Mouse (Mus musculus) cortical plate, adult 2 months (tissue): Measurements from ENCODE around the gene Clint1. TPM values are rescaled to one million over a fixed set of nuclear protein-coding genes. Genes with fewer than 3 reads are reported as not detected.

ENCODE experiments used
- H3K27ac ChIP-seq: fragments of 200-500 bp; 2 replicates; pipeline ENCODE4 v1.5.1; 2012; ENCODE audit warnings: low read length, control low read depth, inconsistent platforms; ENCODE audit not compliant: insufficient read depth
- H3K4me1 ChIP-seq: fragments of 200-500 bp; 2 replicates; pipeline ENCODE4 v1.6.1; 2011; ENCODE audit warnings: low read length; ENCODE audit not compliant: control insufficient read depth, insufficient read depth
- H3K4me3 ChIP-seq: fragments of 200-500 bp; 2 replicates; pipeline ENCODE4 v1.5.1; 2011; ENCODE audit warnings: mild to moderate bottlenecking, low read length, control low read depth; ENCODE audit not compliant: insufficient read depth
- CTCF ChIP-seq: fragments of 200-500 bp; IDR thresholded peaks from 2 replicates; pipeline ENCODE4 v1.5.1; 2011; ENCODE audit warnings: mild to moderate bottlenecking, control low read depth, low read length; ENCODE audit not compliant: insufficient read depth; ENCODE audit errors: extremely low read depth
- POLR2A ChIP-seq: fragments of 200-500 bp; IDR thresholded peaks from 2 replicates; pipeline ENCODE4 v1.6.1; 2011; ENCODE audit warnings: mild to moderate bottlenecking, low read length, control low read depth; ENCODE audit not compliant: insufficient read depth; ENCODE audit errors: extremely low read depth
- polyA plus RNA-seq: library from polyadenylated mRNA; depleted of rRNA; stranded (reverse); fragments of >200 nt; gene quantifications from 2 replicates; pipeline ENCODE4 v1.2.3, GENCODE M21; 2012

The Clint1 gene
- polyA plus RNA-seq, 1 experiment: 41.7 TPM

GRCm38 (mm10) chr11:45889981-45890380 lies 38.1 kb downstream of the Clint1 start:
- TF ChIP-seq CTCF: no peak
- TF ChIP-seq POLR2A: no peak
- Histone ChIP-seq H3K4me1 (no peaks in the 10 kb centered on the region), H3K4me3 (no peak overlapping the region), H3K27ac (no peak overlapping the region)

GRCm38 (mm10) chr11:45890423-45890822 lies 38.6 kb downstream of the Clint1 start:
- no peak overlapping the region for H3K27ac ChIP-seq
- H3K4me1 ChIP-seq: no peaks in the 10 kb centered on the region
- TF ChIP-seq CTCF (no peak), POLR2A (no peak)
- H3K4me3 ChIP-seq: no peak overlapping the region

- H3K4me1 ChIP-seq: peaks cover 2% of the 10 kb centered on the region; the same call in 1 of the 2 replicates
- no peak overlapping the region for H3K4me3 ChIP-seq
- no peak overlapping the region for H3K27ac ChIP-seq
- TF ChIP-seq CTCF (no peak), POLR2A (no peak)
Measured at GRCm38 (mm10) chr11:45892861-45893360, 41.1 kb downstream of the Clint1 start.

- Histone ChIP-seq H3K27ac (no peak overlapping the region), H3K4me3 (no peak overlapping the region), H3K4me1 (peaks cover 2% of the 10 kb centered on the region)
- TF ChIP-seq CTCF (no peak), POLR2A (no peak)
Measured at GRCm38 (mm10) chr11:45897392-45897791, 45.5 kb downstream of the Clint1 start.

GRCm38 (mm10) chr11:45900233-45901015 lies 48.6 kb downstream of the Clint1 start:
- Histone ChIP-seq H3K27ac (no peak overlapping the region), H3K4me1 (peaks cover 2% of the 10 kb centered on the region), H3K4me3 (no peak overlapping the region)
- TF ChIP-seq POLR2A (no peak), CTCF (no peak)

GRCm38 (mm10) chr11:45906109-45906786 lies 54.4 kb downstream of the Clint1 start:
- TF ChIP-seq POLR2A (no peak), CTCF (no peak)
- Histone ChIP-seq H3K4me1 (no peaks in the 10 kb centered on the region; the same call in 1 of the 2 replicates), H3K27ac (no peak overlapping the region), H3K4me3 (no peak overlapping the region)

- Histone ChIP-seq H3K27ac (no peak overlapping the region), H3K4me1 (no peaks in the 10 kb centered on the region), H3K4me3 (no peak overlapping the region)
- TF ChIP-seq POLR2A: no peak
- no peak for TF ChIP-seq CTCF
Measured at GRCm38 (mm10) chr11:45907301-45907700, 55.5 kb downstream of the Clint1 start.

GRCm38 (mm10) chr11:45908070-45908469 lies 56.2 kb downstream of the Clint1 start:
- Histone ChIP-seq H3K4me1 (no peaks in the 10 kb centered on the region), H3K27ac (no peak overlapping the region), H3K4me3 (no peak overlapping the region)
- TF ChIP-seq CTCF (no peak), POLR2A (no peak)

- Histone ChIP-seq H3K27ac (no peak overlapping the region), H3K4me3 (no peak overlapping the region), H3K4me1 (no peaks in the 10 kb centered on the region)
- TF ChIP-seq POLR2A: no peak
- no peak for TF ChIP-seq CTCF
Measured at GRCm38 (mm10) chr11:45908894-45909293, 57.0 kb downstream of the Clint1 start.
